Mouse (Mus musculus): ENCODE results near the gene Pp2d1. TPM values are rescaled to one million over a fixed set of nuclear protein-coding genes. Genes with fewer than 3 reads are reported as not detected.

Pp2d1 gene
- polyA plus RNA-seq, 1 experiment from 2014 or later, result 0.40 TPM

GRCm38 (mm10) chr17:53559646-53560045 lies 20.4 kb upstream of the Pp2d1 start:
- 87% methylated on average over 5 of the region's 5 CpGs for WGBS
- no peaks in the 10 kb centered on the region for H3K27me3 ChIP-seq
- no peak for ATAC-seq (ENCODE audit: low FRiP score, low read depth)
- H3K4me3 ChIP-seq, result no peak overlapping the region
- no peak overlapping the region for H3K27ac ChIP-seq (replicated peaks)
- no peaks in the 10 kb centered on the region for H3K4me1 ChIP-seq
- H3K9ac ChIP-seq (replicated peaks), result no peak overlapping the region
- H3K9me3 ChIP-seq, result no peaks in the 10 kb centered on the region
- no peaks in the 10 kb centered on the region for H3K36me3 ChIP-seq
- H3K4me2 ChIP-seq (replicated peaks), result no peak overlapping the region

- no peaks in the 10 kb centered on the region for H3K27me3 ChIP-seq
- no peak overlapping the region for H3K4me2 ChIP-seq (replicated peaks)
- H3K27ac ChIP-seq (replicated peaks), result no peak overlapping the region
- no peaks in the 10 kb centered on the region for H3K4me1 ChIP-seq
- H3K4me3 ChIP-seq, result no peak overlapping the region
- 56% methylated on average over 3 of the region's 3 CpGs for WGBS
- no peaks in the 10 kb centered on the region for H3K36me3 ChIP-seq
- no peak overlapping the region for H3K9ac ChIP-seq (replicated peaks)
- ATAC-seq (ENCODE audit: low FRiP score, low read depth), result no peak
- no peaks in the 10 kb centered on the region for H3K9me3 ChIP-seq
Observed at GRCm38 (mm10) chr17:53557443-53557842, 18.2 kb upstream of the Pp2d1 start.

DNA sequence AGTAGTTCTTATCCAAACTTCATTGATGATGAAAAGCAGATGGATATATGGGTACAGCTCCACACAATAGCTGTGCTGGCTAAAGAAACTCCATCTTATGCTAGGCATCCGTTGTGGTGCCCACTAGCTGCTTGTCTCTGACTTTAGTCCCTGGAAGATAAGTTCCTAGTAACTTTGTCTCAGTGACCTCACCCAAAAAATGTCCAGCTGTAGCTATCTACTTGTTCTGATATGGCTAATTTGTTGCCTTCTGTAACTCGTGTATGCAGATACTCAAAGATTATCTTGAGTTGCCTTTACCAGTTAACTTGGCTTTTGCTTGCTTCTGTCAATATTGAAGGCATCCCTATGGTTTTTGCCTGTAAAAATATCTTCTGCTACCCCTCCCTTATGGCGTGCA lies 15.6 kb upstream of the Pp2d1 start:
- no peak for ATAC-seq (ENCODE audit: low FRiP score, low read depth)
- Histone ChIP-seq H3K9me3 (no peaks in the 10 kb centered on the region), H3K27ac (replicated peaks) (no peak overlapping the region), H3K9ac (replicated peaks) (no peak overlapping the region), H3K4me3 (no peak overlapping the region), H3K36me3 (no peaks in the 10 kb centered on the region), H3K4me1 (peaks cover 8% of the 10 kb centered on the region; the same call in 1 of the 2 replicates), H3K27me3 (no peaks in the 10 kb centered on the region), H3K4me2 (replicated peaks) (no peak overlapping the region)
- WGBS, result 88% methylated on average over 3 of the region's 3 CpGs

- 68% methylated on average over 4 of the region's 4 CpGs for WGBS
- Histone ChIP-seq H3K27ac (replicated peaks) (no peak overlapping the region), H3K27me3 (no peaks in the 10 kb centered on the region), H3K4me1 (peaks cover 8% of the 10 kb centered on the region; the same call in 1 of the 2 replicates), H3K4me2 (replicated peaks) (no peak overlapping the region), H3K9me3 (no peaks in the 10 kb centered on the region; the same call in 1 of the 2 replicates), H3K4me3 (no peak overlapping the region), H3K9ac (replicated peaks) (no peak overlapping the region), H3K36me3 (no peaks in the 10 kb centered on the region)
- ATAC-seq (ENCODE audit: low FRiP score, low read depth), result no peak
Observed at GRCm38 (mm10) chr17:53554088-53554487, 14.8 kb upstream of the Pp2d1 start.

- no peak overlapping the region for H3K4me2 ChIP-seq (replicated peaks)
- no peaks in the 10 kb centered on the region for H3K27me3 ChIP-seq
- peak; percentile 70 for ATAC-seq (ENCODE audit: low FRiP score, low read depth)
- H3K4me3 ChIP-seq, result no peak overlapping the region
- WGBS, result 50% methylated on average over 8 of the region's 8 CpGs
- H3K27ac ChIP-seq (replicated peaks), result no peak overlapping the region
- no peak overlapping the region for H3K9ac ChIP-seq (replicated peaks)
- H3K9me3 ChIP-seq, result no peaks in the 10 kb centered on the region; the same call in 1 of the 2 replicates
- no peaks in the 10 kb centered on the region for H3K36me3 ChIP-seq
- H3K4me1 ChIP-seq, result peaks cover 8% of the 10 kb centered on the region; the same call in 1 of the 2 replicates
Observed at GRCm38 (mm10) chr17:53551306-53552299, 12.4 kb upstream of the Pp2d1 start.

GRCm38 (mm10) chr17:53543591-53544324 lies 4.5 kb upstream of the Pp2d1 start:
- 82% methylated on average over 9 of the region's 9 CpGs for WGBS
- no peak overlapping the region for H3K4me3 ChIP-seq
- H3K27ac ChIP-seq (replicated peaks), result no peak overlapping the region
- H3K27me3 ChIP-seq, result no peaks in the 10 kb centered on the region
- ATAC-seq (ENCODE audit: low FRiP score, low read depth), result no peak
- H3K4me2 ChIP-seq (replicated peaks), result no peak overlapping the region
- no peaks in the 10 kb centered on the region for H3K9me3 ChIP-seq
- no peaks in the 10 kb centered on the region for H3K4me1 ChIP-seq
- no peak overlapping the region for H3K9ac ChIP-seq (replicated peaks)
- H3K36me3 ChIP-seq, result no peaks in the 10 kb centered on the region

GRCm38 (mm10) chr17:53542536-53542935 lies 3.3 kb upstream of the Pp2d1 start:
- Histone ChIP-seq H3K4me2 (replicated peaks) (no peak overlapping the region), H3K27ac (replicated peaks) (no peak overlapping the region), H3K4me1 (no peaks in the 10 kb centered on the region), H3K36me3 (no peaks in the 10 kb centered on the region), H3K9me3 (no peaks in the 10 kb centered on the region), H3K4me3 (no peak overlapping the region), H3K9ac (replicated peaks) (no peak overlapping the region), H3K27me3 (no peaks in the 10 kb centered on the region)
- no peak for ATAC-seq (ENCODE audit: low FRiP score, low read depth)
- 96% methylated on average over 4 of the region's 4 CpGs for WGBS

- Histone ChIP-seq H3K4me1 (no peaks in the 10 kb centered on the region), H3K4me3 (no peak overlapping the region), H3K27me3 (no peaks in the 10 kb centered on the region), H3K27ac (replicated peaks) (no peak overlapping the region), H3K9me3 (no peaks in the 10 kb centered on the region), H3K36me3 (no peaks in the 10 kb centered on the region), H3K9ac (replicated peaks) (no peak overlapping the region), H3K4me2 (replicated peaks) (no peak overlapping the region)
- ATAC-seq (ENCODE audit: low FRiP score, low read depth), result no peak
- 80% methylated on average over 2 of the region's 2 CpGs for WGBS
Observed at GRCm38 (mm10) chr17:53532425-53532824, 6.8 kb downstream of the Pp2d1 start.

GRCm38 (mm10) chr17:53531160-53531559 lies 8.1 kb downstream of the Pp2d1 start:
- Histone ChIP-seq H3K36me3 (no peaks in the 10 kb centered on the region), H3K27me3 (no peaks in the 10 kb centered on the region), H3K9ac (replicated peaks) (no peak overlapping the region), H3K4me1 (no peaks in the 10 kb centered on the region), H3K4me2 (replicated peaks) (no peak overlapping the region), H3K27ac (replicated peaks) (no peak overlapping the region), H3K4me3 (no peak overlapping the region), H3K9me3 (no peaks in the 10 kb centered on the region)
- no peak for ATAC-seq (ENCODE audit: low FRiP score, low read depth)
- WGBS, result 52% methylated on average over 2 of the region's 2 CpGs

GRCm38 (mm10) chr17:53528034-53528433 lies 11.2 kb downstream of the Pp2d1 start:
- no peaks in the 10 kb centered on the region for H3K4me1 ChIP-seq
- no peaks in the 10 kb centered on the region for H3K27me3 ChIP-seq
- H3K27ac ChIP-seq (replicated peaks), result no peak overlapping the region
- H3K9ac ChIP-seq (replicated peaks), result no peak overlapping the region
- ATAC-seq (ENCODE audit: low FRiP score, low read depth), result no peak
- H3K4me3 ChIP-seq, result no peak overlapping the region
- no peak overlapping the region for H3K4me2 ChIP-seq (replicated peaks)
- H3K36me3 ChIP-seq, result no peaks in the 10 kb centered on the region
- WGBS, result 96% methylated on average over 2 of the region's 2 CpGs
- H3K9me3 ChIP-seq, result no peaks in the 10 kb centered on the region

- no peak overlapping the region for H3K9ac ChIP-seq (replicated peaks)
- H3K4me1 ChIP-seq, result no peaks in the 10 kb centered on the region
- no peak for ATAC-seq (ENCODE audit: low FRiP score, low read depth)
- H3K36me3 ChIP-seq, result 0 out of 2 replicates have a peak, but pooled peaks cover 4% of the 10 kb centered on the region
- no peaks in the 10 kb centered on the region for H3K9me3 ChIP-seq
- H3K4me2 ChIP-seq (replicated peaks), result no peak overlapping the region
- no peak overlapping the region for H3K27ac ChIP-seq (replicated peaks)
- no peak overlapping the region for H3K4me3 ChIP-seq
- H3K27me3 ChIP-seq, result no peaks in the 10 kb centered on the region
Observed at GRCm38 (mm10) chr17:53520509-53520908, 18.7 kb downstream of the Pp2d1 start.

- no peak overlapping the region for H3K27ac ChIP-seq (replicated peaks)
- no peak overlapping the region for H3K4me2 ChIP-seq (replicated peaks)
- no peak for ATAC-seq (ENCODE audit: low FRiP score, low read depth)
- 0 out of 2 replicates have a peak, but pooled peaks cover 4% of the 10 kb centered on the region for H3K36me3 ChIP-seq
- no peak overlapping the region for H3K9ac ChIP-seq (replicated peaks)
- H3K9me3 ChIP-seq, result no peaks in the 10 kb centered on the region
- H3K27me3 ChIP-seq, result no peaks in the 10 kb centered on the region
- no peak overlapping the region for H3K4me3 ChIP-seq
- H3K4me1 ChIP-seq, result no peaks in the 10 kb centered on the region
Observed at GRCm38 (mm10) chr17:53519364-53519763, 19.9 kb downstream of the Pp2d1 start.
